ENCODE assay signal across 25 mouse cellular contexts in genomic region chr7:64847366-64847899, GRCm38 (mm10). TPM values are rescaled to one million over a fixed set of nuclear protein-coding genes. Genes with fewer than 3 reads are reported as not detected.
DNase-seq lines count a peak whose midpoint lies in the region; ATAC-seq and TF ChIP-seq lines count a peak whose summit lies in the region.
"Had no signal": no experiment of that assay in that cellular context is flagged by ENCODE, and none has a peak within 500 bp of the region (broad histone marks: within the 10 kb centered on the region; RNA-seq: fewer than 3 reads in every experiment).

No protein-coding gene starts in this region.

- no peak overlapping the region for H3K9ac ChIP-seq in forebrain, embryonic 13.5 days
- H3K9ac ChIP-seq in forebrain, embryonic 15.5 days (replicated peaks) = no peak overlapping the region
- no peak overlapping the region for H3K9ac ChIP-seq in heart, adult 2 months (ENCODE audit: low read depth, low read length)
- H3K9ac ChIP-seq: embryonic facial prominence, embryonic 13.5 days; embryonic facial prominence, embryonic 15.5 days; forebrain, embryonic 12.5 days had no signal

- no peak overlapping the region for H3K27ac ChIP-seq in forebrain, embryonic 13.5 days
- no peak overlapping the region for H3K27ac ChIP-seq in forebrain, embryonic 15.5 days (replicated peaks)
- no peak overlapping the region for H3K27ac ChIP-seq in heart, adult 2 months
- H3K27ac ChIP-seq: embryonic facial prominence, embryonic 13.5 days; embryonic facial prominence, embryonic 15.5 days; forebrain, embryonic 10.5 days; forebrain, embryonic 12.5 days had no signal

- no peak for TF ChIP-seq POLR2A in heart, adult 2 months (IDR thresholded peaks at IDR 0.05; ENCODE audit: insufficient read depth, low read depth, low read length)

- H3K4me3 ChIP-seq in forebrain, embryonic 13.5 days = no peak overlapping the region
- H3K4me3 ChIP-seq in forebrain, embryonic 15.5 days = no peak overlapping the region
- H3K4me3 ChIP-seq in heart, adult 2 months = no peak overlapping the region
- H3K4me3 ChIP-seq: embryonic facial prominence, embryonic 13.5 days; embryonic facial prominence, embryonic 15.5 days; erythroblast, embryonic 14.5 days; forebrain, embryonic 10.5 days; forebrain, embryonic 12.5 days had no signal

- no peaks in the 10 kb centered on the region for H3K79me2 ChIP-seq in heart, adult 2 months (replicated peaks; ENCODE audit: control insufficient read depth, insufficient read depth, low read length)

- H3K9me3 ChIP-seq in forebrain, embryonic 13.5 days (replicated peaks) = no peaks in the 10 kb centered on the region
- no peaks in the 10 kb centered on the region for H3K9me3 ChIP-seq in forebrain, embryonic 15.5 days
- H3K9me3 ChIP-seq: embryonic facial prominence, embryonic 13.5 days; embryonic facial prominence, embryonic 15.5 days; forebrain, embryonic 10.5 days; forebrain, embryonic 12.5 days; G1E had no signal

- no peak for TF ChIP-seq EP300 in heart, adult 2 months (IDR thresholded peaks at IDR 0.05; ENCODE audit: insufficient read depth, low read depth, low read length)

- WGBS in forebrain, embryonic 13.5 days = 59% methylated on average over 5 of the region's 5 CpGs
- 51% methylated on average over 5 of the region's 5 CpGs for WGBS in forebrain, embryonic 15.5 days
- 83% methylated on average over 5 of the region's 5 CpGs for WGBS in heart, adult 2 months

- no peaks in the 10 kb centered on the region for H3K4me1 ChIP-seq in forebrain, embryonic 13.5 days
- no peaks in the 10 kb centered on the region for H3K4me1 ChIP-seq in forebrain, embryonic 15.5 days
- no peaks in the 10 kb centered on the region; the same call in 1 of the 2 replicates for H3K4me1 ChIP-seq in heart, adult 2 months (ENCODE audit: control insufficient read depth, insufficient read depth, low read length)
- H3K4me1 ChIP-seq: embryonic facial prominence, embryonic 13.5 days; embryonic facial prominence, embryonic 15.5 days; forebrain, embryonic 12.5 days had no signal

- no peak for TF ChIP-seq CTCF in heart, adult 2 months (IDR thresholded peaks at IDR 0.05)

- intact Hi-C loops in heart, adult 2 months (cut with DNase I) = no loop called here

- peak; percentile 48 for ATAC-seq in forebrain, embryonic 13.5 days
- no peak; the same call in 1 of the 2 replicates for ATAC-seq in forebrain, embryonic 15.5 days (replicated peaks)
- ATAC-seq: CD4-positive, CD25-positive, alpha-beta regulatory T cell, adult 4 months had no signal

- H3K4me2 ChIP-seq in forebrain, embryonic 13.5 days = no peak overlapping the region
- H3K4me2 ChIP-seq in forebrain, embryonic 15.5 days (replicated peaks) = no peak overlapping the region
- H3K4me2 ChIP-seq: embryonic facial prominence, embryonic 13.5 days; embryonic facial prominence, embryonic 15.5 days; forebrain, embryonic 12.5 days had no signal

- no peaks in the 10 kb centered on the region for H3K36me3 ChIP-seq in forebrain, embryonic 13.5 days (ENCODE audit: poor library complexity, severe bottlenecking)
- H3K36me3 ChIP-seq in forebrain, embryonic 15.5 days = no peaks in the 10 kb centered on the region
- no peaks in the 10 kb centered on the region for H3K36me3 ChIP-seq in heart, adult 2 months (ENCODE audit: control insufficient read depth, insufficient read depth, low read length)
- H3K36me3 ChIP-seq: embryonic facial prominence, embryonic 13.5 days; embryonic facial prominence, embryonic 15.5 days; forebrain, embryonic 10.5 days; forebrain, embryonic 12.5 days; G1E had no signal

- peak; percentile 66 for DNase-seq in heart, adult 11 months
- DNase-seq in heart, adult 2 months = no peak
- DNase-seq in brain, adult 2 months (ENCODE audit: low read depth, low spot score) = peak; percentile 55
- DNase-seq in Muller cell, postnatal 12 days (ENCODE audit: inconsistent ontology term) = no peak
- DNase-seq: adrenal gland, adult 2 months; adrenal gland, postnatal 10 days; adrenal gland, postnatal 25 days; B cell, adult 2 months; cerebellum, adult 11 months; cerebellum, adult 18-20 months; cerebellum, adult 8-10 months; cerebellum, adult 9-11 months; cerebellum, postnatal 14 days; cerebellum, postnatal 36 days; embryo, embryonic 11 days had no signal

- no peaks in the 10 kb centered on the region for H3K27me3 ChIP-seq in forebrain, embryonic 13.5 days
- H3K27me3 ChIP-seq in forebrain, embryonic 15.5 days = no peaks in the 10 kb centered on the region
- no peaks in the 10 kb centered on the region for H3K27me3 ChIP-seq in heart, adult 2 months (ENCODE audit: control insufficient read depth, insufficient read depth, low read length)
- H3K27me3 ChIP-seq: CH12.LX; embryonic facial prominence, embryonic 13.5 days; embryonic facial prominence, embryonic 15.5 days; forebrain, embryonic 12.5 days had no signal

RNA-seq across cellular contexts. Expression of gene Nsmce3, which starts 25.4 kb away (rescaled TPM):
- 10.1 and 10.6 TPM in 2 replicates for polyA plus RNA-seq in forebrain, embryonic 13.5 days (2015; fragmentation: Nextera tagmentation; extraction: Ambion mirVana)
- polyA plus RNA-seq in forebrain, embryonic 15.5 days (2015; fragmentation: Nextera tagmentation; extraction: Ambion mirVana) = 9.6 and 10.0 TPM in 2 replicates
- 1 to 10 TPM; 2.9 to 3.0 TPM for total RNA-seq in heart, adult 2 months (2021)
- 2.5 and 2.6 TPM in 2 replicates for polyA plus RNA-seq in heart, adult 2 months (2012; rRNA removed)

Comparison
In these comparisons a context has a peak if more than half of its experiments do, and no peak if none do; other contexts are left out.
1. DNase-seq: peak in heart, adult 11 months (single experiment) and brain, adult 2 months (single experiment); none in heart, adult 2 months (0 of 2) and Muller cell, postnatal 12 days (single experiment).